Mouse (Mus musculus) layer of hippocampus, postnatal 10 days (tissue): ENCODE data around the gene Orc5. TPM values are rescaled to one million over a fixed set of nuclear protein-coding genes. Genes with fewer than 3 reads are reported as not detected.
A peak's percentile ranks its signal among the peaks of the same experiment; 100 is the strongest.
"Not testable (repeated sequence)": the region's sequence is repeated elsewhere in the genome, so short reads cannot be mapped to it uniquely, and the experiment has no call there.

ENCODE experiments used
- DNase-seq, 2 experiments: peaks; one replicate each; pipeline ENCODE4 v3.0.0; 2021; ENCODE audit warnings: low spot score in 2 of 2
- total RNA-seq, 2 experiments: library from RNA; stranded (reverse); gene quantifications; 2 replicates each; pipeline ENCODE4 v1.2.3; 2021

Orc5 gene
- total RNA-seq, 2 experiments from 2014 or later, result 22.7 to 23.4 TPM

DNA sequence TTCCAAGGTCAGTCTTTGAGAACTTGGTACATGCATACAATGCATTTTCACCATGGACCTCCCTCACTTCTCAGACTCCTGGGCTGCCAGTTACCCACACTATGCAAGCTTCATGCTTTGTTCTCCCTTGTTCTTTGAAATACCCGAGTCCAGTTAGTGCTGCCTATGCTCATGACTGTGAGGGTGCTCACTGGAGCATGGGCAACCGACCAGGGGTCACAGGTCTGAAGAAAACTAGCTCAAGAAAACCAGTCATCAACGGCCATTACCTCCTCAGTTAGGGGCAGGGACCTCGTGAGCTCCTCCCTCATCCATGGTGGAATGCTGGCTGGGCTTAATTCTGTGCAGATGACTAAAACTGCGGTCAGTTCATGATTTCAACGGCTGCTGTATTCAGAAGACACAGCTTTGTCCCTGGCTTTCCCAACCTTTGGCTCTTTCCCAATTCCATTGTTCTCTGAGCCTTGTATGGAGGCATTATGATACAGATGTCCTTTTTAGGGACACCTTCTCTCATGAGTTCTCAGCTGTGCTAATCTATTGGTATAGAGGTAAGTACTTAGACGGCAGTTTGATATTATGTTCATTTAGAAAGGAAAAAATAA, 11.1 kb downstream of the Orc5 start:
- no peak for DNase-seq

DNA sequence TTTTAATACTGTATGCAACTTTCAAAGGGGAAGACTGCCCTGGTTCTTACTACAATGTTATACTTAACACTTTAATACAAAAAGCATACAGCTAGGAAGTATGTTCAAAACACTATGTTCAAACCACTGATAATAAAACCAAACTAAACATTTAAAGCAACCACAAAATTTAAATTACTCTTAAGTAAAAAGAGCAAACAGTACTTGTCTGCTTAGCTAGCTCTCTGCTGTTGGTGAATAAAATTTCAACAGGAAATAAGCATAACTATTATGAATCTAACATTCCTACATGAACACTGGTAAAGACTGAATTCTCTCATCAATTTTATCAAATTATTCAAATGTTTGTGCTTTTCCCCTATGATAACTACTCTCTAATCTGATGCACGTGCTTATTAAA, 13.5 kb downstream of the Orc5 start:
- DNase-seq, result no peak

DNA sequence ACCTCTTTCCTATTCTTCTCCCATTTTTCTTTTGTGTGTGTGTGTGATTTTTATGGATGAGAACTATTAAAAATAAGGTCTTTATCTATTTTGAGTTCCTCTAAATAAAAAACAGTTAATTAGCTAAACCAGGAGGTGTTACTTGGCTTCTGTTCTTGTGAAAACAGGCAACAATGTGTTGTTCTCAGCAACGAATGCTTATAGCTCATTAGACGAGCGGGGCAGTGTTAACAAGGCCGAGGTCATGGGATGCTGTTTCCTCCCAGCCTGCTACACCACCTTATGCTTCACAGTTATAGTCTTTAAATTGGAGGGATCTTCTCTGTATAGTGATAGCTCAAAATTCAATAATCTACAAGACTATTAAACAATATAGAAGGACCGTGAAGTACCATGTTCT, 17.7 kb downstream of the Orc5 start:
- DNase-seq, result no peak

DNA sequence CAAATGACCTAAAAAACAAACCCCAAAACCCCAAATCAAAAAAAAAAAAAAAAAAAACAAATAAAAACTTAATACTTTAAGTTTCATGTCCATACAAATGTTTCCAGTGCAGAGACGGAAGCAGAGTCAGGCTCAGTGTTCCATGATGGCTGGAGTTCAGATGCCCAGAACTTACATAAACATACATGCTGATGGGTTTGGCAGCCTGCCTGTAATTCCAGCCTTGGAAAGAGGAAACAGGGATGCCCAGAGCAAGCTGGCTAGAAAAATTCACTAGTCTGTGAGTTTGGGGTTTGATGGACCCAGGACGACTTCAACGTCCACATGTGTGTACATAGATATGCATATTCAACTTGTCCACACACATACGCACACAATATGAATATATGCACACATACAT, 27.6 kb downstream of the Orc5 start:
- no peak for DNase-seq

DNA sequence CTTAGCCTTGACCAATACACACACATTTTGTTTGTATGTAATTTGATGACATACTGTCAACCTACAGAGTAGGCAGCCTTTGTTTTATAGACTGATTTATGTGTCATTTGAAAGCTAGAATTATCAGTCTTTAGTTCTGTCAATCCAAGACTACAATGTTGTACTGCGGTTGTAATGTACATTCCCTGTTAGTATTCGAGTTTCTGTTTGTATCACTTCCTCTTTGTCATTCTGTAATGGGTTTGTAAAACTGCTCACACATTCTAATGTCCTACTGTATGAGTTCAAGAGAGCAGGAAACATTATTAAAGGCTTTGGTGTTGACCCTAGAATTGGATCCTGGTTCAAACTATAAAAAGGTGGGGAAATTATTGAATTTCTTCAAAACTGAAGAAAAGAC, 30.5 kb downstream of the Orc5 start:
- DNase-seq, result no peak

DNA sequence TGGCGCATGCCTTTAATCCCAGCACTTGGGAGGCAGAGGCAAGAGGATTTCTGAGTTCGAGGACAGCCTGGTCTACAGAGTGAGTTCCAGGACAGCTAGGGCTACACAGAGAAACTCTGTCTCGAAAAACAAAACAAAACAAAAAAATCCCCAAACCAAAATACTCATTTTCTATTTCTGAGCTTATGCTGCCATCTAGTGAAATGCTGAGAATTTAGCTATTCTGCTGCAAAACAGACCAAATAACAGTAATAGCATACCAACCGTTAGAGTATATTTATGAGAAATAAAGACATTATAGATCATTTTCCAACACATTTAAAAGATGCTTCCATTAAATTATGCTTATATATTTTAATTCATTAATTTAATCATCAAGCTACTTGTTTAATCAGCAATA, 34.5 kb downstream of the Orc5 start:
- not testable (repeated sequence) for DNase-seq

DNA sequence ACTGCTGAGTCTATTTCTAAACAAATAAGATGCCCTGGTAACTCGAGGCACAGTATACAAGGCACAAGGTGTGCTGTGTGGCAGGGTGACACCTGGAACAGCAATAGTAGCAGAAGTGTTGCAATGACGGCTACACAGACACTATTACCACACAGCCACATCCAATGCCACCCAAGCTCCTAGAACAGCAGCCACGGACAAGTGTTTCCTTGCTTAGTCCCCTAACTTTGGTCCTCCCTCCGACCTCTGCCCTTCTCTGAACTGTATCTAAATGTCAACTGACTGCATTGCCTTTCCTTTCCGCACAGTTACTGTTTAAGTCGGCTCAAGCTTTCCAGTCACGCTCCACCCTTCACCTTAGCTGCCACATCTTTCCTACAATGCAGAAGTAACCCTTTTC, 36.0 kb downstream of the Orc5 start:
- DNase-seq, result not testable (repeated sequence)

DNA sequence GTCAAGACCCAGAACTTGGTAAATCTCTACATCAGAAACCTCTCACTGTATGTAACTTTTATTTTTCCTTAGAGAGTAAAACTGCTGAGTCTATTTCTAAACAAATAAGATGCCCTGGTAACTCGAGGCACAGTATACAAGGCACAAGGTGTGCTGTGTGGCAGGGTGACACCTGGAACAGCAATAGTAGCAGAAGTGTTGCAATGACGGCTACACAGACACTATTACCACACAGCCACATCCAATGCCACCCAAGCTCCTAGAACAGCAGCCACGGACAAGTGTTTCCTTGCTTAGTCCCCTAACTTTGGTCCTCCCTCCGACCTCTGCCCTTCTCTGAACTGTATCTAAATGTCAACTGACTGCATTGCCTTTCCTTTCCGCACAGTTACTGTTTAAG, 37.6 kb downstream of the Orc5 start:
- DNase-seq, result not testable (repeated sequence)

DNA sequence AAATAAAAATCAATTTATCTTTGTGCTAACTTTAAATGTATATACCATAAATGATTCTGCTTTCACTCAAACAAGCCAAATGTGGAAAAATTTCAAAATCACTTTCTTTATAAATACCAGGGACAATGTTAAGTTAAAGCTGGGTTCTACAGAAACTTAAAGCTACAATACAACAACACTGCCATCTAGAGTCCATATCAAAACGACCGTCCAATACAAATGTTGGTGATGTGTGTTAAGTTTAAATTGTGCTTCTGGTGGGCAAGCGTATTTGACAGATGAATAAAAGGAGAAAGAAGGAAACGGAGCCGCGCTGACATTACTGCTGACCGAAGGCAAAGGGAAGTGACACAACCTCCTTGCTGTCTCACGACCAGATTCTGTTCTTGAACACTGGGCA, 38.4 kb downstream of the Orc5 start:
- DNase-seq, result no peak

DNA sequence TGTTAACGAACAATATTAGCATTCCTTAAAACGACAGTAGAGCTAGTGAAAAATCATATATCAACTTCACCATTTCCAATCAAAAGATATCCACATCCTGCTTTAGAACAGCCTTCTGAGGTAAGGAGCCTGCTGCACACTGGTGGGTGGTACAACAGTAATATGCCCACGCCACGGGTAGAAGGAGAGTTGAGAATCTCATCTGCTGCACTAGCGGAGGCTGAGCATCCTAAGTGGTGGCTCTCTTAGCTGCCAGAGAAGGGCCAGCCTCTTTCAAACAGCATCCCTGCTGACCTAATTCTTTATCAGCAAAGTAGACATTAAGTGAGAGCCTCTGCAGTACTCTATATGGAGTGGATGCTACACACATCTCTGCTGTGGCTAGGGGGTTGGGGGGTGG, 41.7 kb downstream of the Orc5 start:
- DNase-seq, result no peak

DNA sequence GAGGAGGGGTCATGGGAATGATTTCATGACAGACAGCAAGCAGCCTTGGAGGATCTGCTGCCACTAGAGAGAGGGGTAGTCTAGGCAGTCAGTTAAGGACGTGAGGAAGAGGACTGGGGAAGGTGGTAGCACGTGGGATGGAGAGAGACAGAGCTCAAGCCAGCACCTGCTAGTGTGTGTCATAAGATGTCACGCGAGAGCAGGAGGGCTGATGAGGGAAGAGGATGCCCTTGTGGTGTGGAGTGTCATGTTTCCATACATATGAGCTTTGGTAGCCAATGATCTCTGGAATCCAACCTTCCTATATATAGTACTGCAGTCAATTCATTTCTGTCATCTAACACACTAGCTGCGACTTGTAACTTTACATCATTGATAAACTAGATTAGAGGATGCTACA, 50.8 kb downstream of the Orc5 start:
- DNase-seq, result no peak

DNA sequence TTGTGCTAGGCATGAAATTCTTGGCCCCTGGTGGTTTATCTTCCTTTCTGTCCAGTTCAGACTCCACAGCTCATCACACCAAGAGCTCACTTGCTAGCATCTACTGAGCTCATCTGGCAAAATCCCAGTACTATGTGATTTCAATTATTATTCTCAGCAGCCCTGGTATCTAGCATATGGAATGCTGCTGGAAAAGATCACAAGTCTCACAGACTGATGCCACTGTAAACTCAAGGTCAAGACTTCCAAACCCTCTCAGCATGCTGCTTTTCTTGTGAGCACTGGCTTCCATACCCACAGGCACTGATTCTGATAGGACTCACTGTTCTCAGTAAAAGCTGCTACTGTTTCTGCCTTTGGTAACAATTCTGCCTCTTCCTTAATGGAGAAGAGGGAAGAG, 59.1 kb downstream of the Orc5 start:
- DNase-seq, result no peak

DNA sequence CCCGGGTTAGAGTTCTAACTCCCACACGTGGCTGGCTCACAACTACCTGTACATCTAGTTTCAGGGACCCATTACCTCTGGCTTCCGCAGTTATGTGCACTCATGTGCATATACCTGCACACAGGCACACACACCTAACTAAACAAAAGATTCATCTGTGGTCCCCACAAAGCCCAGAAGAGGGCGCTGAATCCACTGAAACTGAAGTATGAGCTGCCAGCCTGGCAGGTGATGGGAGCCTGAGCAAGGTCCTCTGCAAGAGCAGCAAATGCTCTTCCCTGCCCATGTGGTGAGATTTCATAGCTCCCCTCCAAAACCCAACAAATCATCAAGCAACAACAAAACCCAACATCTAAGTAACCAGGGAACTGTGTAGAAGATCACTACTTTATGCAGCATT, 61.1 kb downstream of the Orc5 start:
- no peak for DNase-seq

DNA sequence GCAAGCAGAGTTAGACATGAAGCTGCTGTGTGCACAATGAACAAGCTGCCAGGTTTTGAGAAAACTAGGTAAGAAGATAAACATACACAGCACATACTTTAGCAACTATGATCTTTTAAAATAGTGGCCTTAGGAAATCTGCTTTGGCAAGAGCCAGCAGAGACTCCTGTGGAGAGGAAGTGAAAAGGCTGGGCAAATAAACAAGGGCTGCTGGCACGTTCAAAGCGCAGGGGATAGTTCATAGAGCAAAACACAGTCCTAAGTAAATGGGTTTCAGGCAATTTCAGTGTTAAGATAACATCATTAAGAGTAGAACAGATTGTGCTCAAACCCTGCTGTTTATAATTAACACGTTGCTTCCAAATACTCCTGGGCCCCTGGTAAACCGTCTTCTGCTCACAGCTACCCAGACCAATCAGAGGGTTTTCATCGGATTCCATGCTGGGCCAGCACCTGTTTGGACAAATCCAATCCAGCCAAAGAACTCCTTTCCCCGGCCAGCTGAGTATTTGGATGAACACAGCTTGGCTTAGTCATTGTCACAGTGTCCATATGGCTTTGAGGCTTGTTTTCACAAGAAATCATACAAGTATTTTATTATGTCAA, 63.5 kb downstream of the Orc5 start:
- peak in 1 of 2 experiments; percentile 18 for DNase-seq

DNA sequence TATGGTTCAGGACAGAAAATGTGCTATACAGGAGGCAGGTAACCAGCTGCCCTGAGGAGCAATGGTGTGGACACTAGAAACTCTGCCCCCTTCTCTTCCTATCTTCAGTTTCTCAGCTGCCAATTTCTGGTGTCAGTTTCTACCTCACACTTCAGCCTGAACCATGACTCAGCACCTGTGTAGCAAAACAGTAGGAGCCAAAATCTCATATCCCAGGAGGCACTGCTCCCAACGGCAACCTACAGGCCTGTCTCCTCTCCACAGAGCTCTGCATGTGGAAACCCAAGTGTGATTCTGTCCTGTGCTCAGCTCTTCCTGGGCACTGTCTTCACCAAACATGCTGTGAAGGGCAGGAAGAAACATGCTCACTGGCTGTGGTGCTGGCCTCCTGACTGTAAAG, 64.5 kb downstream of the Orc5 start:
- DNase-seq, result no peak

DNA sequence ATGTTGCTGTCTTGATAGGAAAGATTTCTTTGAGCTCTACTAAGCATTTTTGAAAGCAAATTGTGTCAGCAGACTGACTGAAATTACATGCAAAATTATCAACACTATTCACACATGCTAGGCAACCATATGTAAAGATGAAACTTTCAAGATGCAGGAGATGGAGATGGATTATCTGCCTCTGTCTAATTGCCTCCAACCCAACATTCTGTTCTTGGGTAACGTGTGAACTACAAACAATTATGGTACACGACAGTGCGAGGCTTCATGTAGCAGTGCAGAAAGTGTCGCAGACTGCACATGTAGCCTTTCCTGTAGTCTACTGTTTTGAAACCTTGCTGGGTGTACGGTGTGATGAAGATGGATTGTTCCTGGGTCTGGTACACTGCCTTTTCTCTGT, 67.7 kb downstream of the Orc5 start:
- no peak for DNase-seq

DNA sequence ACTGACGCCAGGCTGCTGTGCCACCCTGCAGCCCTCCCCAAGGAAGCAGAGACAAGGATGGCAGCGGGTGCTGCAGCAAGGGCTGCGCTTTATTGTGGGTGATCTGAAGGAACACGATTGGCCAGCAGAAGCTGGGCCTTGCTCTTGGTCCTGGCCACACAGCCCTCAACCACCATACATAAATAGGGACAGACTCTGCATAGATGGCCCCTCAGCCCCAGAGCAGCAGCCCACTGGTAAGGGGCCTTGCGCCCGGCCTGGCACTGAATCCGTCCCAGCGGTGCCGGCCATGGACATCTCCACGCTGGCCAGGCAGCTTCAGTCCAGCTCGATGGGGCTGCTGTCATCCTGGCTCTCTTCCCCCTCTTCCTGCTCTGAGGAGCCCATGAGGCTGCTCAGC, 77.8 kb downstream of the Orc5 start:
- not testable (repeated sequence) for DNase-seq

DNA sequence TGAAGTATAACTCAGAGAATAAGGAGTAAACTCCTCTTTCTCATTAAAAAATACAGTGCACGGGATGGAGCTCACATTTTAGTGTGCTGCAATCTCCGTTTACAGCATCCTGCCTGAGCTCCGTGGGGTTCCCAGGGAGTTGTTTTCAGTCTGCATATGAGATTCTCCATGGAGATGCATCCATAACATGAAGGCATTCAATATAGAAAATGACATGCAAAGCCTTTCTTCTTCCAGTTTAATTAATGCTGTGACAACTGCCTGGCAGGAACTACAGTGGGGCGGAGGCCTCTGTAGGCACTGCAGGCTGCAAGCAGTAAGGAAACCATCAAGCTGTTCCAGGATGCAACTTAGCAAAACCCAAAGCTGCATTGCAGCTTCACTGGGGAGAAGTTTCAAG, 79.0 kb downstream of the Orc5 start:
- DNase-seq, result no peak

DNA sequence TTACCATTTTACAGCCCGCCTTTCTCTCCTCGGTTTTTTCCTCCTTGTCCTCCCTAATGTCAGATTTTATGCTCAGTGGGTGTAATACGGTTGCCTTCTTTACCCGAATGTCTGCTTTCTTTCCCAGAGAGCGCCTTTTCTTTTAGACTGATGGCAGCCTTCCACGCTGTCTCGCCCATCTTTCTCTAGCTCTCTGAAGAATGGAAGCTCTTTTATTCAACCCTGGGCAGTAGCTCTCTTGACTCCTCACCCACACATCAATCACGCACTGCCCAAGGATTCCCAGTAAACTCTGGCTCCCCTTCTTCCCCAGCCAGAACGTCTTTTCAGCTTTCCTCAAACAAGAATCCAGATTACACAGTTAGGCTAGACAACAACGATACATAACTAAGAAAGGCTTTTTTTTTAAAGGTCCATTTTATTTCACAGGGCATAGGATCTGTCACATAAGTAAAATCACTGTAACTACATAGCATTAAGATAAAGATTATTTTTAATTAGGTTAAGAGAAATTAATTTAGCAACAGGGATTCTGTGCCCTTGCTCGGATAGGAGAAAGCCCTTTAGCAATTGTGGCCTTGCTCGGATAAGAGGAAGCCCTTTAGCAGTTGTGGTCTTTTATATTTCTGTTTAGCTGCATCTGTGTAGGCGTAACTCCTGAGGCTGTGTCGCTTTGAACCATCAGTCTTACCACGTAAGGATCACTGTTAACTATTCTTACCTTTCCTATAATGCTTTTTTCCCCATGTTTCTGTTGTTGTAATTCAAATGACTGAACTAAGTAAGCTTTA, 97.2 kb downstream of the Orc5 start:
- DNase-seq, result no peak

DNA sequence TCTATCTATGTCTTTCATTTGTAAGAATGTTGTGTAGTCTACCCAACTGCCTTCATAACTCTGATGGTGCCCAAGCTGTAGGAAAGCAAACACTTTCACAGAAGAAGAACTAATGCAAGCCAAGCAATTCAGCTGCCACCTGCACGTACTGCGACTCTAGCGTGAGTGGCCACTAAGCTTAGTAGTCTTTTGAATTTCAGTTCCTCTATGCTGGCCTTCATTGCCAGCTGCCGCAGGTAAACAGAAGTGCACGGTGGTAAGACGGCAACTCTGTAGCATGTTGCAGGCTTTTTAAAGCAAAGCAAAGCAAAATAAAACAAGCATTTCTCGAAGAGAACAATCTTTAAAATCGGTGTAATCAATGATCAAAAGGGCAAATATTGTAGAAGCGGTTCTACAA, 97.8 kb downstream of the Orc5 start:
- no peak for DNase-seq

DNA sequence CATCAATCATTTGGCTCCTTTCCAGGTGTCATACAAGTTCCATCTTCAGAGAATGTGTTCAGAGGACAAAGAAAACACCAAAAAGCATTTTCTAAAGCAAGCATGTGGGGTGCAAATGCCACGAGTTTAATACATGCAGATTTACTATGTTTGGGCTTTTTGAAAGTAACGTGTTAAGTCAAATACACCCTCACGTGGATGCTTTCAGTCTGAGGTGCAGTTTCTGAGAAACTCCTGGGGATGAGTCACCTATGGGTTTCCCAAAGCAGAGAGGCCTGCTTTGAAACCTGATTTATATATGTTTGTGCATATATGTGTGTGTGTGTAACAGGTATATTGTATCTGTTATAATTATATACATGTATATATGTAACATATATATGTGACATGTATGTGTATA, 98.5 kb downstream of the Orc5 start:
- DNase-seq, result no peak

DNA sequence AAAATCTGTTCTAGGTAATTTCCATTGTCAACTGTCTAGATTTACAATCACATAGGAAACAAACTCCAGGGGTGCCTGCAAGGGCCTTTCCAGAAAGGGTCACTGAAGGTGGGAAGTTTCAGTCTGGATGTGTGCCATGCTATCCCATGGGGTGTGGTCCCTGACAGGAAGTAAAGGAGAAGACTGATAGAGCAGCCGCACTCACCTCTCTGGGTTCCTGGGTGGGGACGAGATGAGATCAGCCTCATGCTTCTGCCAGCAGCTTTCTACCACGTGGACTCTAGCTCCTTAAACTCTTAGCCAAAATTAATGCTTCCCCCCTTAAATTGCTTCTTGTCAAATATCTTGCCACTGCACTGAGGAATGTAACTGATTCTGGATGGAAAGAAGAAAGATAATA, 100.7 kb downstream of the Orc5 start:
- DNase-seq, result no peak
